Mouse (Mus musculus) midbrain, postnatal 0 days (tissue): ENCODE data around the gene Ino80d. TPM values are rescaled to one million over a fixed set of nuclear protein-coding genes. Genes with fewer than 3 reads are reported as not detected.
A peak's percentile ranks its signal among the peaks of the same experiment; 100 is the strongest.

Experiments used
- ATAC-seq: fragments of 200-750 bp; cut with Nextera tagmentation; 2 replicates; pipeline ENCODE4 v1.8.0; 2017; ENCODE audit warnings: moderate number of reproducible peaks, mild to moderate bottlenecking, moderate TSS enrichment, moderate library complexity; ENCODE audit not compliant: low FRiP score
- DNase-seq: peaks from one replicate; pipeline ENCODE4 v3.0.0-alpha.2; 2015; ENCODE audit warnings: low spot score
- H3K27ac ChIP-seq: fragments of 300-500 bp; sonication (generic); 2 replicates; pipeline ENCODE4 v1.5.1; 2014; ENCODE audit warnings: low read depth, mild to moderate bottlenecking, low read length, mixed read lengths
- H3K27me3 ChIP-seq: fragments of 300-500 bp; sonication (generic); 2 replicates; pipeline ENCODE4 v1.6.1; 2014; ENCODE audit warnings: low read length, control low read depth, mixed read lengths; ENCODE audit not compliant: insufficient read depth
- H3K36me3 ChIP-seq: fragments of 300-500 bp; sonication (generic); 2 replicates; pipeline ENCODE4 v1.6.1; 2014; ENCODE audit warnings: low read length, control low read depth, mixed read lengths; ENCODE audit not compliant: insufficient read depth
- H3K4me1 ChIP-seq: fragments of 300-500 bp; sonication (generic); 2 replicates; pipeline ENCODE4 v1.6.1; 2014; ENCODE audit warnings: mild to moderate bottlenecking, control low read depth, antibody characterized with exemption, low read length, mixed read lengths; ENCODE audit not compliant: insufficient read depth
- H3K4me2 ChIP-seq: fragments of 300-500 bp; sonication (generic); 2 replicates; pipeline ENCODE4 v1.6.1; 2014; ENCODE audit warnings: low read depth, mild to moderate bottlenecking, low read length, mixed read lengths; ENCODE audit not compliant: poor library complexity, severe bottlenecking
- H3K4me3 ChIP-seq: fragments of 300-500 bp; sonication (generic); 2 replicates; pipeline ENCODE4 v1.5.1; 2014; ENCODE audit warnings: low read depth, mild to moderate bottlenecking, low read length, moderate library complexity
- H3K9ac ChIP-seq: fragments of 300-500 bp; sonication (generic); replicated peaks from 2 replicates; pipeline ENCODE4 v1.6.1; 2014; ENCODE audit warnings: mild to moderate bottlenecking, low read length, moderate library complexity, mixed read lengths; ENCODE audit not compliant: poor library complexity, severe bottlenecking
- H3K9me3 ChIP-seq: fragments of 300-500 bp; sonication (generic); 2 replicates; pipeline ENCODE4 v1.6.1; 2016; ENCODE audit warnings: low read length, control low read depth
- CTCF ChIP-seq: IDR thresholded peaks from 2 replicates; pipeline ENCODE4 v1.5.1; 2016; ENCODE audit warnings: antibody characterized with exemption, mild to moderate bottlenecking
- WGBS: fragments of 180-500 bp; shearing (Covaris S2); extraction: QIAGEN DNeasy Blood & Tissue Kit; methylation state at CpG from one replicate; pipeline ENCODE4 v1.1.7; 2014; 5-methylcytosine and 5-hydroxymethylcytosine counted together
- polyA plus RNA-seq: library from polyadenylated mRNA; unstranded; fragments of >200 nt; fragmentation: Nextera tagmentation; extraction: Ambion mirVana; gene quantifications from 2 replicates; pipeline ENCODE4 v1.2.1, GENCODE M21; 2015
- total RNA-seq: library from RNA; depleted of rRNA; stranded (reverse); fragments of >200 nt; gene quantifications from 2 replicates; pipeline ENCODE4 v1.2.3, GENCODE M21; 2014

Gene Ino80d
- total and polyA plus RNA-seq, 2 experiments from 2014 or later: 7.3 to 11.0 TPM

DNA sequence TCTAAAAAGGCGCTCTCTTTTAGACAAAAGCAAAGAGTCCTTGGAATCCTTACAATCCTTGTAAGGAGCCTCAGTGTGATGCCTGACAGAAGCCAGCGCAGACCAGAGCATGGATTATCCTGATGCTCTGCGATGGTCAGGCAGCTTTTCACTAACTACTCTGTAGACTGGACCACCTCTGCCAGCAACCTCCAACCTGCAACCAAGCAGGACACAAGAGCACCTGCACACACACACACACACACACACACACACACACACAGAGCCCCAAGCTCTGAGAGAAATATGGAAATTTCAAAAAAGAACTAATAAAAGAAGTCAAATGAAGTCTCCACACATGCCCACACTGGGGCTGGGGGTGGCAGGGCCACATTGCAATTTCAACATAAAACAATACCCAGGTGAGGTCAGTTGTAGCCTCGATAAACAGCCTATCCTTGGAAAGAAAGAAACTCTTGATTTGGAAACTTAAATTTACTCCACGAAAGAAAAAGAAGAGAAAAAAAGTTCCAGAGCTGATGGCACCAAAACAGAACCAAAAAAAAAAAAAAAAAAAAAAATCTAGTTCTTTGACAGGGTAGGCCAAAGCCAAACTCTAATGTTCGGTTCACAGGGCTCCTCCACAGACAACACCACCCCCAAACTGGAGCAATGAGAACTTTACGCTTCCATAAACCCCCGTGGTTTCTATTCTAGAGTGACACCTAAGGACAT is 2.2 kb downstream of the Ino80d start:
- H3K9me3 ChIP-seq: no peaks in the 10 kb centered on the region
- H3K9ac ChIP-seq: peak overlapping the region; percentile 100
- peak overlapping the region; percentile 95 for H3K4me3 ChIP-seq
- H3K36me3 ChIP-seq: no peaks in the 10 kb centered on the region
- TF ChIP-seq CTCF: no peak
- H3K27ac ChIP-seq: peak overlapping the region; percentile 97; the same call in 1 of the 2 replicates
- DNase-seq: no peak
- H3K4me1 ChIP-seq: peaks cover 4% of the 10 kb centered on the region; the same call in 1 of the 2 replicates
- no peak for ATAC-seq
- peak overlapping the region; percentile 95 for H3K4me2 ChIP-seq
- 34% methylated on average over 8 of the region's 8 CpGs for WGBS
- no peaks in the 10 kb centered on the region for H3K27me3 ChIP-seq

DNA sequence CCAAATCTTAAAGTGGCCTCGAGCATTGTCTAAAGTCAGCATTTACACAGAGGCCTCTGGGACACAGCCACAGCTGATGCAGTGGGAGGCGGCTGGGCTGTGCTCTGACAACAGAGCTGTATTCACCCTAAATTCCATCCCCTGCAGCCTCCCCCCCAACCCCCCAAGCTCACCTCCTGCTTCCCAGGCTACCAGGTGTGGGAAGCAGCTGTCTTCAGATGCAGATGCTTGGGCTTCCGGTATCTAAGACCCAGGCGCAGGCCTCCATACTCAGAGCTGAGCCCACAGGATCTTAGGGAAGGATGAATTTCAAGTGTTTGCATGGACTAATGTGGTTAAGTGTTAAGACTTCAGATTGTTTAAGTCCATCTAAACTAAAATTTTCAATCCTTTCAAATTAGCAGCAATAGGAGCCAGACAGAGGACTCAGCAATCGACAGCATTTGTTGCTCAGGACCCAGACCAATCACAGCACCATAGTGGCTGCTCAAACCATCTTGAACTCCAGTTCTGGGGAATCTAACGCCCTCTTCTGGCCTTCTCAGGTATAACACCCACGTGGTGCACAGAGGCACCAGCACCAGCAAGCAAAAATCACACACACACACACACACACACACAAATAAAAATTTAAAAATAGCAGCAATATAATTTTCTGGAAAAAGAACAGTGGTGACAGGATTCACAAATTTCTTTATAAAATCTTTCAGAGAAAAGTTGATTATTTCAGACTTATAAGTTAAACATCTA is 3.8 kb downstream of the Ino80d start:
- H3K27me3 ChIP-seq: no peaks in the 10 kb centered on the region
- H3K36me3 ChIP-seq: no peaks in the 10 kb centered on the region
- DNase-seq: peak; percentile 26
- 42% methylated on average over 7 of the region's 7 CpGs for WGBS
- H3K9ac ChIP-seq: no peak overlapping the region
- H3K4me2 ChIP-seq: no peak overlapping the region
- TF ChIP-seq CTCF: peak; percentile 62
- H3K27ac ChIP-seq: no peak overlapping the region
- no peak for ATAC-seq
- no peak overlapping the region for H3K4me3 ChIP-seq
- H3K9me3 ChIP-seq: no peaks in the 10 kb centered on the region
- H3K4me1 ChIP-seq: 0 out of 2 replicates have a peak, but pooled peaks cover 4% of the 10 kb centered on the region

DNA sequence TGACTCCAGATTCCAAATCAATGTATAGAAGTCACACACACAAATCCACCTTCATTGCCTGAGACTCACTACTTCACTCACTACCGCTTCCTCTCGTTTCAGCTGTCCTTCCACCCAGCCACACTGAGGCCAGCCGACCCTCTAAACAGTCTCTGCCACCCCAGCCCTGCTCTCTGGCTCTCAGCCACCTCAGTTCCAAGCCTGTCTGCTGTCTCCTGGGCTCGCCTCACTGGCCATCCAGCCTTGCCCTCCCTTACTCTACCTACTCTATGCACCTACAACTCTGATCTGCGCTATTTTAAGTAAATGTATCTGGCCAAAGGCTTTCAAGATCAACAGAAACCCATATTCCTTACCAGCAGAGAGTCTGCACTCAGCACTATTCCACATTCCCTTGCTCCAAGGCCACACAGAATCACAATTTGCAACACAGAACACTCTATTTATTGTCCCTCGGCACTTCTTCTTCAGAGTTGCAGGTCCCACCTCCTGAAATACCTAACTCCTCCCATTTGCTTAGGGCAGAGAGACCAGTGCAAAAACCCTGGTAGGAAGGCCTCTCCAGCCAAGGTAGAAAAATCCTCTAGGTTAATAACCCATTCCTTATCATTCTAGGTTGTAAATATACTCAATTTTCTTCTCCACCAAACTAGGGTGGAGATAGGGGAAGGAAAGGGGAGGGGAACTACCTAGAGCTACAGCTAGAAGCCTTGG is 6.7 kb downstream of the Ino80d start:
- H3K9ac ChIP-seq: no peak overlapping the region
- TF ChIP-seq CTCF: no peak
- no peak overlapping the region for H3K4me2 ChIP-seq
- H3K4me3 ChIP-seq: no peak overlapping the region
- 82% methylated on average over 6 of the region's 6 CpGs for WGBS
- DNase-seq (no peak), ATAC-seq (no peak)
- no peaks in the 10 kb centered on the region for H3K27me3 ChIP-seq
- no peaks in the 10 kb centered on the region for H3K36me3 ChIP-seq
- H3K27ac ChIP-seq: no peak overlapping the region
- no peaks in the 10 kb centered on the region for H3K9me3 ChIP-seq
- 0 out of 2 replicates have a peak, but pooled peaks cover 4% of the 10 kb centered on the region for H3K4me1 ChIP-seq

GRCm38 (mm10) chr1:63102758-63103451 is 11.6 kb downstream of the Ino80d start:
- 93% methylated on average over 12 of the region's 12 CpGs for WGBS
- Histone ChIP-seq H3K4me2 (no peak overlapping the region), H3K9ac (no peak overlapping the region), H3K27ac (no peak overlapping the region), H3K9me3 (no peaks in the 10 kb centered on the region), H3K27me3 (no peaks in the 10 kb centered on the region), H3K4me1 (no peaks in the 10 kb centered on the region), H3K36me3 (peaks cover 4% of the 10 kb centered on the region; the same call in 1 of the 2 replicates), H3K4me3 (no peak overlapping the region)
- DNase-seq (no peak), ATAC-seq (no peak)
- TF ChIP-seq CTCF: no peak

DNA sequence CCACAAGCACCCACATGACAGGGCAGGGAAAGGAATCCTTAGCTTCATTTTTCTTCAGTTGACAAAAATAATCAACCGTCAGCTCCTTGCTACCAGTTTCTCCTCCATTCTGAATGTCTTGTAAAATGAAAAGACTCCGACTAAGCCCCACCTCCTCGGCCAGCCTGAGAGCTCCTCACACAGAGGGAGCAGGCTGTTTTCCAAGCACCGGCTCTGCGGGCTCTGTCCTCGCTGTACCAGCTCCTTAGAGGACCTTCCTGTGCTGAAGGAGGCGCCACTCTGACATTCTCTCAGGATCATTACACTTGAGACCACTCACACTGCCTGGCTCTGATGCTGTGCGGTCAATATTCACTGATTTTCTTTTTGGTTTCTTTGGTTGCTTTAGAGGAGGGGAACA is 14.3 kb downstream of the Ino80d start:
- H3K27ac ChIP-seq: no peak overlapping the region
- no peaks in the 10 kb centered on the region for H3K4me1 ChIP-seq
- no peak for TF ChIP-seq CTCF
- no peaks in the 10 kb centered on the region for H3K27me3 ChIP-seq
- peaks cover 4% of the 10 kb centered on the region; the same call in 1 of the 2 replicates for H3K36me3 ChIP-seq
- ATAC-seq (no peak), DNase-seq (no peak)
- WGBS: 93% methylated on average over 8 of the region's 8 CpGs
- H3K4me3 ChIP-seq: no peak overlapping the region
- H3K4me2 ChIP-seq: no peak overlapping the region
- H3K9ac ChIP-seq: no peak overlapping the region
- H3K9me3 ChIP-seq: no peaks in the 10 kb centered on the region
